ENCODE assay signal across 24 mouse cellular contexts in genomic region chr3:104257041-104257440, GRCm38 (mm10).
"Had no signal": no experiment of that assay in that cellular context is flagged by ENCODE, and none has a peak within 500 bp of the region (broad histone marks: within the 10 kb centered on the region; RNA-seq: fewer than 3 reads in every experiment).

No protein-coding gene starts in this region.

- H3K4me1 ChIP-seq: forebrain, embryonic 15.5 days; heart, embryonic 12.5 days; hindbrain, embryonic 15.5 days; kidney, embryonic 15.5 days; limb, embryonic 13.5 days had no signal

- H3K9ac ChIP-seq: forebrain, embryonic 15.5 days; forebrain, postnatal 0 days; heart, embryonic 12.5 days; hindbrain, embryonic 13.5 days; hindbrain, embryonic 15.5 days; kidney, embryonic 15.5 days; limb, embryonic 13.5 days had no signal

- H3K9me3 ChIP-seq: forebrain, embryonic 15.5 days; heart, embryonic 10.5 days; heart, embryonic 12.5 days; hindbrain, embryonic 13.5 days; hindbrain, embryonic 15.5 days; kidney, embryonic 15.5 days; limb, embryonic 13.5 days had no signal

- ATAC-seq: forebrain, embryonic 15.5 days; forebrain, postnatal 0 days; hindbrain, postnatal 0 days; intestine, embryonic 16.5 days had no signal

- H3K36me3 ChIP-seq: forebrain, embryonic 15.5 days; heart, embryonic 10.5 days; heart, embryonic 12.5 days; hindbrain, embryonic 13.5 days; hindbrain, embryonic 15.5 days; kidney, embryonic 15.5 days; limb, embryonic 13.5 days had no signal

- H3K4me2 ChIP-seq: forebrain, embryonic 15.5 days; heart, embryonic 12.5 days; hindbrain, embryonic 13.5 days; hindbrain, embryonic 15.5 days; kidney, embryonic 15.5 days; limb, embryonic 13.5 days had no signal

- DNase-seq: forebrain, postnatal 0 days; gastrocnemius, postnatal 14 days; gastrocnemius, postnatal 36 days; heart, adult 18-20 months; heart, postnatal 10 days; heart, postnatal 36 days; kidney, adult 11 months; kidney, adult 2 months; kidney, adult 9 months; kidney, postnatal 14 days; kidney, postnatal 36 days; layer of hippocampus, adult 9-11 months; layer of hippocampus, postnatal 36 days; left cerebral cortex, postnatal 4 days had no signal

- H3K27me3 ChIP-seq: forebrain, embryonic 15.5 days; heart, embryonic 12.5 days; hindbrain, embryonic 13.5 days; hindbrain, embryonic 15.5 days; kidney, embryonic 15.5 days; limb, embryonic 13.5 days had no signal

- H3K27ac ChIP-seq: forebrain, embryonic 15.5 days; heart, embryonic 10.5 days; hindbrain, embryonic 13.5 days; hindbrain, embryonic 15.5 days; hindbrain, postnatal 0 days; kidney, embryonic 15.5 days; kidney, postnatal 0 days; limb, embryonic 13.5 days had no signal

- H3K4me3 ChIP-seq: forebrain, embryonic 15.5 days; heart, embryonic 10.5 days; heart, embryonic 12.5 days; hindbrain, embryonic 13.5 days; hindbrain, embryonic 15.5 days; kidney, embryonic 15.5 days; limb, embryonic 13.5 days had no signal
